24 mouse cellular contexts compared by ENCODE assay signal in genomic region chr11:85105836-85106235, GRCm38 (mm10). TPM values are rescaled to one million over a fixed set of nuclear protein-coding genes. Genes with fewer than 3 reads are reported as not detected.
A peak's percentile ranks its signal among the peaks of the same experiment; 100 is the strongest.
DNase-seq lines count a peak whose midpoint lies in the region; ATAC-seq and TF ChIP-seq lines count a peak whose summit lies in the region.
"Had no signal": no experiment of that assay in that cellular context is flagged by ENCODE, and none has a peak within 500 bp of the region (broad histone marks: within the 10 kb centered on the region; RNA-seq: fewer than 3 reads in every experiment).

No protein-coding gene starts in this region.

- TF ChIP-seq POLR2A in bone marrow, adult 2 months (IDR thresholded peaks at IDR 0.05; ENCODE audit: borderline replicate concordance, control insufficient read depth, low read depth, low read length) = no peak

- peak overlapping the region; percentile 65 for H3K9ac ChIP-seq in liver, embryonic 13.5 days
- H3K9ac ChIP-seq in liver, postnatal 0 days (replicated peaks) = no peak overlapping the region; the same call in 1 of the 2 replicates
- H3K9ac ChIP-seq: embryonic facial prominence, embryonic 13.5 days; heart, embryonic 15.5 days; hindbrain, embryonic 13.5 days had no signal

- H3K27ac ChIP-seq in bone marrow, adult 2 months (ENCODE audit: control insufficient read depth, insufficient read depth, low read depth, low read length, poor library complexity) = peak overlapping the region; percentile 61; the same call in 1 of the 2 replicates
- H3K27ac ChIP-seq in liver, embryonic 13.5 days = peak overlapping the region; percentile 98
- H3K27ac ChIP-seq in liver, postnatal 0 days (ENCODE audit: low read depth) = peak overlapping the region; percentile 95
- H3K27ac ChIP-seq: embryonic facial prominence, embryonic 13.5 days; forebrain, embryonic 10.5 days; gastrocnemius, adult 2 months; heart, embryonic 15.5 days; hindbrain, embryonic 13.5 days; hindbrain, postnatal 0 days had no signal

- WGBS in bone marrow, adult 2 months = 79% methylated on average over 2 of the region's 2 CpGs
- 46% methylated on average over 2 of the region's 2 CpGs for WGBS in liver, embryonic 13.5 days (ENCODE audit: insufficient replicate concordance)
- WGBS in liver, postnatal 0 days (ENCODE audit: insufficient replicate concordance) = 72% methylated on average over 2 of the region's 2 CpGs

- no peak for TF ChIP-seq CTCF in bone marrow, adult 2 months (IDR thresholded peaks at IDR 0.05; ENCODE audit: control insufficient read depth, insufficient read depth, low read length)
- no peak for TF ChIP-seq CTCF in liver, postnatal 0 days (IDR thresholded peaks at IDR 0.05; ENCODE audit: low read depth)

- ATAC-seq in erythroid progenitor cell, adult 5-6 weeks (replicated peaks; ENCODE audit: low FRiP score, poor library complexity, severe bottlenecking) = peak; percentile 45
- ATAC-seq in liver, embryonic 13.5 days (ENCODE audit: low read depth) = peak; percentile 55
- ATAC-seq in liver, postnatal 0 days = no peak
- ATAC-seq in monocyte, adult 5-6 weeks (replicated peaks; ENCODE audit: insufficient number of reproducible peaks, low FRiP score, low TSS enrichment, poor library complexity, severe bottlenecking) = no peak
- ATAC-seq: forebrain, embryonic 14.5 days; hindbrain, postnatal 0 days had no signal

- TF ChIP-seq EP300 in liver, postnatal 0 days (IDR thresholded peaks at IDR 0.05; ENCODE audit: low read depth) = peak; percentile 66

- no peak overlapping the region for H3K4me3 ChIP-seq in bone marrow, adult 2 months (replicated peaks; ENCODE audit: control insufficient read depth, low read depth, low read length)
- H3K4me3 ChIP-seq in liver, embryonic 13.5 days (replicated peaks) = no peak overlapping the region
- no peak overlapping the region for H3K4me3 ChIP-seq in liver, postnatal 0 days (ENCODE audit: low read depth, low read length)
- H3K4me3 ChIP-seq: embryonic facial prominence, embryonic 13.5 days; forebrain, embryonic 10.5 days; gastrocnemius, adult 2 months; heart, embryonic 15.5 days; hindbrain, embryonic 13.5 days had no signal

- peaks cover 17% of the 10 kb centered on the region for H3K36me3 ChIP-seq in liver, embryonic 13.5 days
- peaks cover 11% of the 10 kb centered on the region for H3K36me3 ChIP-seq in liver, postnatal 0 days (replicated peaks; ENCODE audit: insufficient read depth, low read length)

- H3K4me2 ChIP-seq in liver, embryonic 13.5 days = peak overlapping the region; percentile 48
- peak overlapping the region; percentile 3; the same call in 1 of the 2 replicates for H3K4me2 ChIP-seq in liver, postnatal 0 days (ENCODE audit: low read depth, low read length)
- H3K4me2 ChIP-seq: embryonic facial prominence, embryonic 13.5 days; heart, embryonic 11.5 days; heart, embryonic 15.5 days; hindbrain, embryonic 13.5 days had no signal

- no peaks in the 10 kb centered on the region; the same call in 1 of the 2 replicates for H3K4me1 ChIP-seq in bone marrow, adult 2 months (ENCODE audit: control insufficient read depth, insufficient read depth, low read length)
- H3K4me1 ChIP-seq in liver, embryonic 13.5 days (replicated peaks) = peaks cover 76% of the 10 kb centered on the region
- H3K4me1 ChIP-seq in liver, postnatal 0 days (ENCODE audit: insufficient read depth) = peaks cover 20% of the 10 kb centered on the region
- H3K4me1 ChIP-seq: embryonic facial prominence, embryonic 13.5 days; forebrain, embryonic 10.5 days; heart, embryonic 15.5 days; hindbrain, embryonic 13.5 days had no signal

- no peaks in the 10 kb centered on the region for H3K27me3 ChIP-seq in liver, embryonic 13.5 days
- H3K27me3 ChIP-seq in liver, postnatal 0 days (ENCODE audit: insufficient read depth, low read length) = no peaks in the 10 kb centered on the region
- H3K27me3 ChIP-seq: CH12.LX; embryonic facial prominence, embryonic 13.5 days; heart, embryonic 15.5 days; hindbrain, embryonic 13.5 days had no signal

- H3K9me3 ChIP-seq in liver, embryonic 13.5 days (replicated peaks) = no peaks in the 10 kb centered on the region
- no peaks in the 10 kb centered on the region for H3K9me3 ChIP-seq in liver, postnatal 0 days (ENCODE audit: low read length)
- H3K9me3 ChIP-seq: embryonic facial prominence, embryonic 13.5 days; forebrain, embryonic 10.5 days; heart, embryonic 15.5 days; hindbrain, embryonic 13.5 days had no signal

- peak; percentile 32 for DNase-seq in liver, embryonic 13.5 days
- no peak for DNase-seq in liver, postnatal 0 days
- DNase-seq in spleen, postnatal 4 days (ENCODE audit: low spot score in 2 of 2) = no peak
- no peak for DNase-seq in embryo, embryonic 10.5 days (ENCODE audit: low spot score)
- DNase-seq in kidney, adult 8-10 months = no peak
- DNase-seq: adrenal gland, adult 2 months; adrenal gland, postnatal 25 days; cerebellum, adult 2 months; cerebellum, postnatal 10 days; gastrocnemius, adult 2 months; gastrocnemius, postnatal 36 days; heart, adult 11 months; heart, postnatal 14 days had no signal

RNA-seq across cellular contexts. Expression of gene Usp32, which starts 34.1 kb away (rescaled TPM):
- polyA plus RNA-seq in bone marrow, adult 2 months (2011; ENCODE audit: insufficient read depth, insufficient read length, low replicate concordance, missing spikeins) = 54.3 and 64.0 TPM in 2 replicates
- total RNA-seq in erythroid progenitor cell, adult 5-6 weeks (2015; ENCODE audit: low replicate concordance) = 248 and 268 TPM in 2 replicates
- 357 and 586 TPM in 2 replicates for total RNA-seq in erythroid progenitor cell, adult 5-6 weeks (2017; ENCODE audit: low replicate concordance)
- polyA plus RNA-seq in liver, embryonic 13.5 days (2015; fragmentation: Nextera tagmentation; extraction: Ambion mirVana) = 9.7 and 10.0 TPM in 2 replicates
- polyA plus RNA-seq in liver, postnatal 0 days (2015; fragmentation: Nextera tagmentation; extraction: Ambion mirVana) = 4.7 and 6.1 TPM in 2 replicates
- 80.2 to 120 TPM (median 84.8 TPM) in 3 replicates for total RNA-seq in monocyte, adult 5-6 weeks (2017)

Comparison
In these comparisons a context has a peak if more than half of its experiments do, and no peak if none do; other contexts are left out.
1. ATAC-seq: peak in erythroid progenitor cell, adult 5-6 weeks (single experiment) and liver, embryonic 13.5 days (single experiment); none in liver, postnatal 0 days (single experiment) and monocyte, adult 5-6 weeks (single experiment).
2. Peak in every context shown above with its lines, with median percentiles within 50 percentile points of each other: H3K27ac ChIP-seq.